11 mouse cellular contexts compared by ENCODE assay signal in genomic region chr7:145026014-145026285, GRCm38 (mm10).
DNase-seq lines count a peak whose midpoint lies in the region; ATAC-seq and TF ChIP-seq lines count a peak whose summit lies in the region.
"Had no signal": no experiment of that assay in that cellular context is flagged by ENCODE, and none has a peak within 500 bp of the region (broad histone marks: within the 10 kb centered on the region; RNA-seq: fewer than 3 reads in every experiment).

No protein-coding gene starts in this region.

- TF ChIP-seq EP300 in heart, adult 2 months (IDR thresholded peaks at IDR 0.05; ENCODE audit: insufficient read depth, low read depth, low read length), result no peak

- ATAC-seq in kidney, embryonic 14.5 days (ENCODE audit: low FRiP score, low TSS enrichment), result no peak
- peak; percentile 38; the same call in 1 of the 2 replicates for ATAC-seq in liver, embryonic 16.5 days (ENCODE audit: low read depth)
- no peak for ATAC-seq in forebrain, embryonic 16.5 days
- ATAC-seq: CD4-positive, CD25-positive, alpha-beta regulatory T cell, adult 4 months had no signal

- no peak overlapping the region for H3K4me2 ChIP-seq in kidney, embryonic 14.5 days (replicated peaks; ENCODE audit: low read depth, low read length)
- no peak overlapping the region for H3K4me2 ChIP-seq in liver, embryonic 16.5 days (ENCODE audit: low read depth, low read length)
- H3K4me2 ChIP-seq in forebrain, embryonic 16.5 days (ENCODE audit: low read length), result no peak overlapping the region
- H3K4me2 ChIP-seq: forebrain, embryonic 12.5 days; hindbrain, embryonic 13.5 days had no signal

- no peak overlapping the region; the same call in 1 of the 2 replicates for H3K27ac ChIP-seq in kidney, embryonic 14.5 days (ENCODE audit: low read depth, low read length)
- H3K27ac ChIP-seq in heart, adult 2 months, result peak overlapping the region; percentile 88
- no peak overlapping the region for H3K27ac ChIP-seq in liver, embryonic 16.5 days (ENCODE audit: low read length)
- no peak overlapping the region for H3K27ac ChIP-seq in forebrain, embryonic 16.5 days (ENCODE audit: low read length)
- H3K27ac ChIP-seq: forebrain, embryonic 12.5 days; hindbrain, embryonic 13.5 days had no signal

- no peak for TF ChIP-seq CTCF in heart, adult 2 months (IDR thresholded peaks at IDR 0.05)

- H3K36me3 ChIP-seq in kidney, embryonic 14.5 days (ENCODE audit: control insufficient read depth, insufficient read depth, low read length), result no peaks in the 10 kb centered on the region
- no peaks in the 10 kb centered on the region for H3K36me3 ChIP-seq in heart, adult 2 months (ENCODE audit: control insufficient read depth, insufficient read depth, low read length)
- no peaks in the 10 kb centered on the region for H3K36me3 ChIP-seq in liver, embryonic 16.5 days (ENCODE audit: control insufficient read depth, insufficient read depth)
- H3K36me3 ChIP-seq in forebrain, embryonic 16.5 days (ENCODE audit: control insufficient read depth, insufficient read depth), result no peaks in the 10 kb centered on the region
- H3K36me3 ChIP-seq: forebrain, embryonic 12.5 days; hindbrain, embryonic 13.5 days had no signal

- H3K27me3 ChIP-seq in kidney, embryonic 14.5 days (ENCODE audit: control insufficient read depth, insufficient read depth, low read length), result no peaks in the 10 kb centered on the region
- H3K27me3 ChIP-seq in heart, adult 2 months (ENCODE audit: control insufficient read depth, insufficient read depth, low read length), result no peaks in the 10 kb centered on the region
- no peaks in the 10 kb centered on the region; the same call in 1 of the 2 replicates for H3K27me3 ChIP-seq in liver, embryonic 16.5 days (ENCODE audit: control insufficient read depth, insufficient read depth, low read depth, low read length)
- H3K27me3 ChIP-seq in forebrain, embryonic 16.5 days (replicated peaks; ENCODE audit: control insufficient read depth, insufficient read depth, low read length), result no peaks in the 10 kb centered on the region

- no peak overlapping the region for H3K4me3 ChIP-seq in kidney, embryonic 14.5 days (ENCODE audit: low read length)
- no peak overlapping the region for H3K4me3 ChIP-seq in heart, adult 2 months
- no peak overlapping the region for H3K4me3 ChIP-seq in liver, embryonic 16.5 days (ENCODE audit: low read depth, low read length)
- H3K4me3 ChIP-seq in forebrain, embryonic 16.5 days (replicated peaks; ENCODE audit: low read length), result no peak overlapping the region
- H3K4me3 ChIP-seq: forebrain, embryonic 12.5 days; hindbrain, embryonic 13.5 days had no signal

- peak; percentile 14 for DNase-seq in kidney, adult 11 months
- peak in 1 of 2 experiments; percentile 60 for DNase-seq in heart, adult 2 months
- peak; percentile 39 for DNase-seq in heart, postnatal 4 days
- no peak for DNase-seq in embryo, embryonic 10.5 days (ENCODE audit: low spot score)
- DNase-seq in frontal cortex, postnatal 10 days (ENCODE audit: low spot score in 2 of 2), result no peak

- no peaks in the 10 kb centered on the region for H3K79me2 ChIP-seq in heart, adult 2 months (replicated peaks; ENCODE audit: control insufficient read depth, insufficient read depth, low read length)

- no peaks in the 10 kb centered on the region for H3K9me3 ChIP-seq in kidney, embryonic 14.5 days (ENCODE audit: control insufficient read depth, low read length)
- no peaks in the 10 kb centered on the region for H3K9me3 ChIP-seq in liver, embryonic 16.5 days (replicated peaks; ENCODE audit: control insufficient read depth, low read length)
- no peaks in the 10 kb centered on the region for H3K9me3 ChIP-seq in forebrain, embryonic 16.5 days (ENCODE audit: control insufficient read depth, low read length)
- H3K9me3 ChIP-seq: forebrain, embryonic 12.5 days; hindbrain, embryonic 13.5 days had no signal

- intact Hi-C loops in heart, adult 2 months (cut with DNase I), result loop anchor here (5.0 kb wide), 1 partner anchor 196 kb away; no protein-coding TSS in a partner anchor

- 80% methylated on average over 5 of the region's 5 CpGs for WGBS in kidney, embryonic 14.5 days
- 34% methylated on average over 5 of the region's 5 CpGs for WGBS in heart, adult 2 months
- 52% methylated on average over 5 of the region's 5 CpGs for WGBS in liver, embryonic 16.5 days (ENCODE audit: insufficient replicate concordance)
- WGBS in forebrain, embryonic 16.5 days, result 94% methylated on average over 5 of the region's 5 CpGs

- no peak overlapping the region for H3K9ac ChIP-seq in kidney, embryonic 14.5 days (ENCODE audit: low read depth, low read length)
- no peak overlapping the region for H3K9ac ChIP-seq in heart, adult 2 months (ENCODE audit: low read depth, low read length)
- H3K9ac ChIP-seq in liver, embryonic 16.5 days (ENCODE audit: low read depth, low read length), result no peak overlapping the region
- no peak overlapping the region for H3K9ac ChIP-seq in forebrain, embryonic 16.5 days (replicated peaks; ENCODE audit: low read depth, low read length)
- H3K9ac ChIP-seq: forebrain, embryonic 12.5 days; hindbrain, embryonic 13.5 days had no signal

- no peak for TF ChIP-seq POLR2A in heart, adult 2 months (IDR thresholded peaks at IDR 0.05; ENCODE audit: insufficient read depth, low read depth, low read length)

- peaks cover 7% of the 10 kb centered on the region; the same call in 1 of the 2 replicates for H3K4me1 ChIP-seq in kidney, embryonic 14.5 days (ENCODE audit: control insufficient read depth, insufficient read depth, low read length)
- H3K4me1 ChIP-seq in heart, adult 2 months (ENCODE audit: control insufficient read depth, insufficient read depth, low read length), result peaks cover 13% of the 10 kb centered on the region
- H3K4me1 ChIP-seq in liver, embryonic 16.5 days (ENCODE audit: control insufficient read depth, low read depth, low read length), result peaks cover 4% of the 10 kb centered on the region
- peaks cover 5% of the 10 kb centered on the region for H3K4me1 ChIP-seq in forebrain, embryonic 16.5 days (replicated peaks; ENCODE audit: control insufficient read depth, insufficient read depth, low read length)

Comparison
In these comparisons a context has a peak if more than half of its experiments do, and no peak if none do; other contexts are left out.
1. DNase-seq: peak in kidney, adult 11 months (single experiment) and heart, postnatal 4 days (single experiment); none in embryo, embryonic 10.5 days (single experiment) and frontal cortex, postnatal 10 days (0 of 2).